Mouse (Mus musculus) central nervous system, embryonic 18 days (tissue): ENCODE measurements around the gene Gprc5a. TPM values are rescaled to one million over a fixed set of nuclear protein-coding genes. Genes with fewer than 3 reads are reported as not detected.

Source experiments
- polyA plus RNA-seq: library from polyadenylated mRNA; depleted of rRNA; stranded (reverse); fragments of >200 nt; gene quantifications from 2 replicates; pipeline ENCODE4 v1.2.3, GENCODE M21; 2012; rRNA removed

The Gprc5a gene
- 0.13 and 1.3 TPM in 2 replicates for polyA plus RNA-seq

GRCm38 (mm10) chr6:135065236-135065957, at the start of gene Gprc5a:
TSS of gene Gprc5a (plus strand) at chr6:135065651.

GRCm38 (mm10) chr6:135118183-135118582, 52.7 kb downstream of the Gprc5a start, which contains the start of gene Gprc5d:
TSS of gene Gprc5d (minus strand) at chr6:135118283.

Other genes with a start within 250 kb of the Gprc5a start
- gene Crebl2, start 235.5 kb upstream of the Gprc5a start, polyA plus RNA-seq, result 10.8 TPM in 2 replicates
- gene Gpr19, start 167.1 kb upstream of the Gprc5a start, polyA plus RNA-seq, result 37.4 and 37.9 TPM in 2 replicates
- gene Cdkn1b, start 145.2 kb upstream of the Gprc5a start, polyA plus RNA-seq, result 43.2 and 47.2 TPM in 2 replicates
- 3.0 and 3.4 TPM in 2 replicates for gene Apold1, start 83.9 kb upstream of the Gprc5a start, polyA plus RNA-seq
- 79.9 and 80.3 TPM in 2 replicates for gene Ddx47, start 54.0 kb upstream of the Gprc5a start, polyA plus RNA-seq
- 0.07 and 0.09 TPM in 2 replicates for gene Gprc5d, start 52.6 kb downstream of the Gprc5a start, polyA plus RNA-seq
- 89.2 and 93.3 TPM in 2 replicates for gene Fam234b, start 132.3 kb downstream of the Gprc5a start, polyA plus RNA-seq
- gene Hebp1, start 132.4 kb downstream of the Gprc5a start, polyA plus RNA-seq, result 13.9 and 16.0 TPM in 2 replicates
- 0.07 and 0.26 TPM in 2 replicates for gene Gsg1, start 188.7 kb downstream of the Gprc5a start, polyA plus RNA-seq
- 0.08 and 0.36 TPM in 2 replicates for gene Pbp2, start 244.8 kb downstream of the Gprc5a start, polyA plus RNA-seq